Mouse (Mus musculus): ENCODE measurements around the gene Urad. TPM values are rescaled to one million over a fixed set of nuclear protein-coding genes. Genes with fewer than 3 reads are reported as not detected.

Gene Urad
- polyA plus RNA-seq, 1 experiment from 2014 or later: not detected

DNA sequence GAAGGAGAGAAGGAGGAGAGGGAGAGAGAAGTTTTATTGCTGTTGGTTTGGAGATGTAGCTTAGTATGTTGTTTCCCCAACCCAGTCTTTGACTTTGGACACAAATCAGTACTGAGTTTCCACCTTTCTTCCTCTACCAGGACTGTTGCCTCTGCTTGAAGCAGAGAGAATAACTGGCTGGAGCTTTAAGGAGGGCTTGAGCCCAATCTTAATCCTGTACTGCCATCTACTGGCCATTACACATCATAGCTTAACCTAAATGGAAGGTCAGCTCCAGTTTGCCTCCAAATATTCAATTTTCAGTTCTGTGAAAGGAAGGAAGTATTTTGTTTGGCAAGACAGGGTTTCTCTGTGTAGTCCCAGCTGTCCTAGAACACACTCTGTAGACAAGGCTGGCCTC, 2.6 kb downstream of the Urad start:
- Histone ChIP-seq H3K4me2 (no peak overlapping the region), H3K36me3 (no peaks in the 10 kb centered on the region), H3K4me3 (no peak overlapping the region), H3K9ac (no peak overlapping the region), H3K27ac (replicated peaks) (no peak overlapping the region), H3K27me3 (peaks cover 74% of the 10 kb centered on the region), H3K4me1 (replicated peaks) (peaks cover 9% of the 10 kb centered on the region; the same call in 1 of the 2 replicates), H3K9me3 (no peaks in the 10 kb centered on the region)
- ATAC-seq (ENCODE audit: low read depth): peak; percentile 44; the same call in 1 of the 2 replicates

DNA sequence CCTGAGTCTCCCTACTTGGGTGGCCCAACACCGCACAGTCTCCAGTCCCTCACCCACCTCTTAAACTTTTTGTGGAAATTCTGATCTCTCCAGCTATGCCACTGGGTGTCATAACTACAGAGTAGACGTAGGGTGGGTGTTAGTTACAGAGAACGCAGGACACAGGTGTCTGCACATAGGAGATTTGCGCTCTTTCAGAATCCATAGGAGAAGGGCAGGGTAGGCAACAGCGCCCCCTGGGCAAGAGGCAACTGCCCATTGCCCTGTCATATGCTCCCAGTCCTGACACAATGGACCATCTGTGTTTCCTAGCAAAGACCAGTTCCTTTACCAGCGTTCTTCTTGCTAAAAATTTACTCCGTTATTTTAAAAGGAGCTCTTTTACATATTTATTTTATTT, 4.2 kb downstream of the Urad start:
- Histone ChIP-seq H3K4me1 (replicated peaks) (peaks cover 9% of the 10 kb centered on the region; the same call in 1 of the 2 replicates), H3K4me2 (no peak overlapping the region), H3K36me3 (no peaks in the 10 kb centered on the region), H3K4me3 (no peak overlapping the region), H3K9me3 (no peaks in the 10 kb centered on the region), H3K27me3 (peaks cover 91% of the 10 kb centered on the region), H3K9ac (no peak overlapping the region), H3K27ac (replicated peaks) (no peak overlapping the region)
- ATAC-seq (ENCODE audit: low read depth): no peak
- 25% methylated on average over 7 of the region's 7 CpGs for WGBS

DNA sequence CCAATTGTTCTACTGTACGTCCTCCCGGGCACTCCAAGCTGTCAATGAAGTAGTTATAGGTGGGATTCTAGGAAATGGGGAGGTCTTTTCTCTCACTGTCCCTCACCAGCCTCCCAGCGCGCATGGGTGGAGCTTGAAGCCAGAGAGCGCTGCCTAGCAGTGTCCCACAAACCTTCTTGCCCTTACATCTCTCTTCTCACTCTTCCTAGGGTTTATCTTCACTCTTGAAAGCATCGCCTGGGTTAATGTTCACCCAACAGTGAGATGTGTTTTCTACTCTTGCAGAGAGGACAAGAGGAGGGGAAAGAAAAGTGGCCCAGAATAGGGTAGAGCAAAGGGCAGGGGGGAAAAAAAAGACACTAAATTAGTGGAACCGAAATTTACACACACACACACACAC, 4.9 kb downstream of the Urad start:
- WGBS: 7% methylated on average over 7 of the region's 7 CpGs
- Histone ChIP-seq H3K4me2 (no peak overlapping the region), H3K9me3 (no peaks in the 10 kb centered on the region), H3K27ac (replicated peaks) (no peak overlapping the region), H3K9ac (no peak overlapping the region), H3K36me3 (no peaks in the 10 kb centered on the region), H3K4me3 (no peak overlapping the region), H3K4me1 (replicated peaks) (peaks cover 9% of the 10 kb centered on the region; the same call in 1 of the 2 replicates), H3K27me3 (peaks cover 93% of the 10 kb centered on the region)
- no peak for ATAC-seq (ENCODE audit: low read depth)

DNA sequence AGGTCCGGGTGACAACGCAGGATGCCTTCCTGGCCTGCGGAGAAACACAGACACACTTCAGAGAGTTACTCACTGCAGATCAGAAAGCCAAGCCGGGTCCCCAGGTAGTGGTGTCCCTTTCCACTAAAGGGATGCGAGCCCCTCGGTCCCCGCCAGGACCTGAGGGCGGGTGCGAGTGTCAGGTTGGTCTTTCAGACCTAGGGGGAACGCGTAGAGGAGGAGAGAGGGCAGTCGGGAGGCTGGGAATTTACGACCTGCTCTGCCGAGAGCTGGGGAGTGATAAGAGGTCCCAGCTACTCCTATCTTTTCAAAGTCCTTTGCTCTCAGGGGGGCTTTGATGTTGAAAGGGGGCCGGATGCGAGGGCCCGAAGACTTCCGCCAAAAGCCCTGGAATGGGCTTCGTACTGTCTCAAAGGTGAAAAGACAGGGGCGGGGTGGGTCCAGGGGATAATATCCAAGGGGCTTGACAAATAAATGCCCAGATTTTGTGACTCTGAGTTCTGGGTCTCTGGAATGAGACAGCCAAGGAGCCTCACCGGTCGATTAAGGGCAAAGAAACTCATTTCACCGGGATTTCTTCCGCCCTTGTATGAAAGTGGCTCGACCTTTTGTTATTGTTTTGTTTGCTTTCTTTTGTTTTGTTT, 6.7 kb downstream of the Urad start:
- H3K9ac ChIP-seq: no peak overlapping the region
- H3K4me3 ChIP-seq: no peak overlapping the region
- H3K4me2 ChIP-seq: no peak overlapping the region
- no peak overlapping the region for H3K27ac ChIP-seq (replicated peaks)
- H3K9me3 ChIP-seq: no peaks in the 10 kb centered on the region
- no peak for ATAC-seq (ENCODE audit: low read depth)
- peaks cover 9% of the 10 kb centered on the region; the same call in 1 of the 2 replicates for H3K4me1 ChIP-seq (replicated peaks)
- no peaks in the 10 kb centered on the region for H3K36me3 ChIP-seq
- whole genome bisulfite sequencing: under 1% methylated on average over 25 of the region's 25 CpGs
- H3K27me3 ChIP-seq: peaks cover 96% of the 10 kb centered on the region

DNA sequence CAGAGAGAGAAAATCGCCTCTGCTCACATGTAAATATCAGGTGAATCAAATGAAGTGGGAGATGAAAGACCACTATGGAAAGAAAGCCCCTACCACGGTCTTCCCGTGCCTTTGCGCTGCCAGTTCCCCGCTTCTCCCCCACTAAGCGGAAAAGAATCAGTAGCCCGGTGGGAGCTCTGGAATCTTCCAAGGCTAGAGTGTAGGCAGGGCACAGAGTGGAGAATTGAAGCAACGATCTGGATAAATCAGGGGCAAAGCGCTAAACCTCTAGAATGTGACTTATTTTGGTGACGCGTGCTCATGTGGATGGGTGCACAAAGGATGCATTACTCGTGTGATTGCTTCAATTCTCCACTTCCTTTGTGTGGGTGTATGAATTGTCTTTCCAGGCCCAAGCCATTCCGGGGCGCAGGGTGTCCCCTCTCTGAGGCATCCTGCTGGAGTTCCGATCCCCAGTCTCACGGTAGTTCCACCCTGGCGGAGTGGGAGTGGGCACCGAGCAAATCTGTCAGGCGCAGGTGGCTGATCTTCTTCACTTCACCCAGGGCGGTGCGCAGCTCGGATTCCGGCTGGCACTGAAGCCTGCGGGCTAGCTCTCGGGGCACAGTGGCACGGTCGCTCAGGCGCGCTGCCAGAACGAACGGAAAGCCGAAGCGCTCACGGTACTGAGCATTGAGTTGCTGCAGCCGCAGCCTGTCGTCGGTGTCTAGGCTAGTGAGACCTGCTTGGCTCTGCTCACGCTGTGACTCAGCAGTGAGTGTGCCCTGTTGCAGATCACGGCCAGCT, 7.4 kb downstream of the Urad start:
- Histone ChIP-seq H3K27ac (replicated peaks) (no peak overlapping the region), H3K4me2 (no peak overlapping the region), H3K27me3 (peaks cover 96% of the 10 kb centered on the region), H3K36me3 (no peaks in the 10 kb centered on the region), H3K4me3 (no peak overlapping the region), H3K4me1 (replicated peaks) (peaks cover 9% of the 10 kb centered on the region; the same call in 1 of the 2 replicates), H3K9me3 (no peaks in the 10 kb centered on the region), H3K9ac (no peak overlapping the region)
- 0 out of 2 replicates have a peak, but pooled peaks have one; percentile 36 for ATAC-seq (ENCODE audit: low read depth)
- 1% methylated on average over 39 of the region's 39 CpGs for WGBS

DNA sequence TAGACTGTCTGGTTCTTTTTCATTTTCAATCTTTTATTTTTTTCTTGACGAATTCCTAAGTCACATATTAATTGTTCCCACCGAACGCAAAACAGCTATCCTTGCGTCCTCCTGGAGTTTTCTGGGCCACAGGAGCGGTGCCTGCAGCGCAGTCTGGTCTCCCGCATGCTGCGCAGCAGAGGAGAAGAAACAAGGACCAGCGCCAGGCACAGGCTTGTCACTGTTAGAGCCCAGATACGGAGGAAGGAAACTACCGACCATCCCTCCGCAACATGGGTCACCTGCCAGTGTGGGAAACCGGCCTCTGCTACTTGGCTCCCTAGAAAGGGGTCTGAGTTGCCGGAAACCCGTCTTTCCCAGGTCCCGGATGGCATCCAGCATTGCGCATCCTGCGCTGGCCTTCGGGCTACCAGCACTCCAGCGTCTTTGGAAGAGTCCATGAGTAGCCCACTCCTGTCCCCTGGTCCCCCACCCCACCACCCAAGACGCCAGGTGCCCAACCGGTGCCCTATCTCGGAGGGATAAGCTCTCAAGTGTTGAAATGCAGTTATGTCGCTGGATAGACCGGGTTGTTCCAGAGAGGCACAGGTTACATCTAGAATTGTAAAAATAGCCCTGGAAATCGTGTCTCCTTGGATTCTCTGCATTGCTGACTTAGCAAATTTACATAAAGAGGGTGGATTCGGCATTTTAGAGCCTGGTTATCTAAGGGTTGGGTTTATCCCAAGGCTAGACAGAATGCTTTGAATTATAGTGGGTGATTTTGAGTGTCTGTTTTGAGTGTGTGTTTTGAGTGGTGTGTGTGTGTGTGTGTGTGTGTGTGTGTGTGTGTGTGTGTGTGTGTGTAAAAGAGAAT, 9.2 kb downstream of the Urad start:
- WGBS: 1% methylated on average over 27 of the region's 27 CpGs
- Histone ChIP-seq H3K36me3 (no peaks in the 10 kb centered on the region), H3K4me3 (no peak overlapping the region), H3K27ac (replicated peaks) (no peak overlapping the region), H3K4me1 (replicated peaks) (peaks cover 9% of the 10 kb centered on the region; the same call in 1 of the 2 replicates), H3K9me3 (no peaks in the 10 kb centered on the region), H3K9ac (no peak overlapping the region), H3K4me2 (no peak overlapping the region), H3K27me3 (peaks cover 100% of the 10 kb centered on the region)
- ATAC-seq (ENCODE audit: low read depth): no peak

DNA sequence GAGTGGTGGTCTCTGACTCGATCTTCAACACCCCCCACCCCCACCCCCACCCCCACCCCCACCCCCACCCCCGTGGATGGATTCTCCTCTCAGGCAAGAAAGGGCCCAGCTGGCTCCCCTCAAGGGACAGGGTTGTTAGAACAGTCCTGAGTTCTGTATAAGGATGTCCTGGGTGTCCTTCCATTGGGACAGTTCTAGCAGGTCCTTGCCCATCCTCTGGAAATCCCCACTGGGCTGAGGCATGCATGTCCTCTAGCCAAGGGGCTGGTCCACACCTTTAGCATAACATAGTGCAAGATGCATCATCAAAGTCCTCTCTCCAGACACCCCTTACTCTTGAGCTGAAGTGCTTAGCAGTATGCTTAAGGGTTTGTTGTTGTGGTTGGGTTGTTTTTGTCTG, 12.5 kb downstream of the Urad start:
- H3K9me3 ChIP-seq: no peaks in the 10 kb centered on the region
- no peak overlapping the region for H3K9ac ChIP-seq
- peaks cover 14% of the 10 kb centered on the region for H3K4me1 ChIP-seq (replicated peaks)
- no peak for ATAC-seq (ENCODE audit: low read depth)
- H3K36me3 ChIP-seq: no peaks in the 10 kb centered on the region
- no peak overlapping the region for H3K4me2 ChIP-seq
- 0% methylated on average over 2 of the region's 2 CpGs for WGBS
- H3K27me3 ChIP-seq: peaks cover 100% of the 10 kb centered on the region
- no peak overlapping the region for H3K4me3 ChIP-seq
- no peak overlapping the region for H3K27ac ChIP-seq (replicated peaks)

DNA sequence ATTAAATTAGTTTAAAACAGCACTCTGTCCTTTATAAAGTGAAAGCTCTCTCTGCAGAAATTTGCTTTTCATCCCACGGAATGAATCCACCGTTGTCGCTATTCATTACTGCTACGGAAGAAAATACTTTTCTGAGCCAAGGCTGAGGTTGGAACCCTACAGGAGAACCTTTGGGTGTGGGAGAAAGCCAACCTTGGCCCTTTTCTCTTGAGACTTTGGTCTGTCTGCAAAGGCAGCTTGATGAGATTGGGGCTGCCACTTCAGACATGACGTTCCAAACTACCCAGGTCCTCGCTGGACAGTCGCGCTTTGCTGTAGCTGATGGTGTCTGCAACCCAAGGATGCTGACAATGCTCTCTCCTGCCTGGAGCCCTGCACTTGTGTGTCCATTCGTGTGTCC, 13.8 kb downstream of the Urad start:
- WGBS: 9% methylated on average over 9 of the region's 9 CpGs
- H3K4me3 ChIP-seq: no peak overlapping the region
- H3K9ac ChIP-seq: no peak overlapping the region
- H3K27me3 ChIP-seq: peaks cover 100% of the 10 kb centered on the region
- H3K36me3 ChIP-seq: no peaks in the 10 kb centered on the region
- peaks cover 21% of the 10 kb centered on the region for H3K4me1 ChIP-seq (replicated peaks)
- no peaks in the 10 kb centered on the region for H3K9me3 ChIP-seq
- ATAC-seq (ENCODE audit: low read depth): no peak
- no peak overlapping the region for H3K4me2 ChIP-seq
- no peak overlapping the region for H3K27ac ChIP-seq (replicated peaks)

DNA sequence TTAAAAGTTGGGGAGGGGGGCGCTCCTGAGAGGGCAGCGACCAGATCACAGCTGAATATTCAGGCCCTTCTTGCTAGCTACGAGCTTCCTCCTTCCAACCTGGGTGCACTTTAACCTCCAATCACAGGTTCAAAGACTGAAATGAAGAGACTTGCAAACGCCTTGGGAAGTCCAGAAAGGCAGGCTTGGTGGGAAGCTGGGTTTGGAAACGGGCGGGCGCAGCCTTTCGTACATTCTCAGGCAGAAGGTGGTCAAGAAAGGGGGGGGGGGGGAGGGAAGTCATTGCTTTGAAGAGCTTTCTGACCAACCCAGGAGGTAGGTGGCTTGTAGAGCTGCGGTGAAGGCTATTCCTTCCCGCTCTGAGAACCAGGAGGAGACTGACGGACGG, 14.8 kb downstream of the Urad start:
- no peaks in the 10 kb centered on the region for H3K36me3 ChIP-seq
- H3K9ac ChIP-seq: no peak overlapping the region
- WGBS: 2% methylated on average over 12 of the region's 12 CpGs
- no peak overlapping the region for H3K4me2 ChIP-seq
- peaks cover 21% of the 10 kb centered on the region for H3K4me1 ChIP-seq (replicated peaks)
- ATAC-seq (ENCODE audit: low read depth): no peak
- no peaks in the 10 kb centered on the region for H3K9me3 ChIP-seq
- peaks cover 100% of the 10 kb centered on the region for H3K27me3 ChIP-seq
- no peak overlapping the region for H3K4me3 ChIP-seq
- no peak overlapping the region for H3K27ac ChIP-seq (replicated peaks)

DNA sequence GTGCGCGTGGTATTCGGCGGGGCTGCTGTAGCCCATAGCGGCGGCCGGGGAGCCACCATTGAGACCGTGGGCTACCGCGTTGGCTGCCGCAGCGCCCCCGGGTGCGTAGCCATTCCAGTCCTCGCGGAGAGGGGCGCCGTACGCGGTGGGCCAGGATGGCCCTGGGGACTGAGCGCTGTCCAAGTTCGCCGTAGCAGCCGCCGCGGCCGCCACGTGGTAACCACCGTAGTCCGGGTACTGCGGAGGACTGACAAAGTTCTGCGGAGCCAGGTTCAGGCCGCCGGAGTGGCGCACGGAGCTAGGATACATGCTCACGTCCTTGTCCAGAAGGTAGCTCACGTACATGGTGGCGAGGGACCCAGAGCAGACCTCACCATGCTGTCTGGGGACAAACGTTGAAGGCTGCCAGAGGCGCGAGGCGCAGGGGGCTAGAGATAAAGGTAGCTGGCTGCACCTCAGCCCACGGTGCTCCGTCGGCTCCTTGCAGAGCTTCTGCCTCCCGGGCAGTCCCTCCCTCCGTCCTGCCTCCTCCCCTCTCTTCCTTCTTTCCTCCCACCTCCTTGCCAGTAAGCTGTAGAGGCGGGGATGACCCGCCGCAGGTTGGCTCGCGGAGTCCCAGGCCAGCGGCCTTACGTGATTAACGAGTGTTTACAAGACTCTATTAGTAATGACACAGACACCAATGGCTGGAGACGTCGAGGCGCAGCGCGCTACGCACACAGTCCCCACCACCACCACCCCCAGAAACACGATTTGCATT, 15.4 kb downstream of the Urad start, which contains the start of gene Cdx2:
Cdx2 (minus strand) TSS at position 633 of the 760 bp plus-strand sequence.
- Histone ChIP-seq H3K27ac (replicated peaks) (no peak within 1 kb of the TSS), H3K27me3 (peaks cover 100% of the 10 kb centered on the region), H3K4me1 (replicated peaks) (peaks cover 21% of the 10 kb centered on the region), H3K4me3 (no peak within 1 kb of the TSS), H3K9ac (no peak within 1 kb of the TSS), H3K9me3 (no peaks in the 10 kb centered on the region), H3K36me3 (no peaks in the 10 kb centered on the region), H3K4me2 (no peak within 1 kb of the TSS)
- no peak for ATAC-seq (ENCODE audit: low read depth)
- under 1% methylated on average over 63 of the region's 63 CpGs for WGBS

DNA sequence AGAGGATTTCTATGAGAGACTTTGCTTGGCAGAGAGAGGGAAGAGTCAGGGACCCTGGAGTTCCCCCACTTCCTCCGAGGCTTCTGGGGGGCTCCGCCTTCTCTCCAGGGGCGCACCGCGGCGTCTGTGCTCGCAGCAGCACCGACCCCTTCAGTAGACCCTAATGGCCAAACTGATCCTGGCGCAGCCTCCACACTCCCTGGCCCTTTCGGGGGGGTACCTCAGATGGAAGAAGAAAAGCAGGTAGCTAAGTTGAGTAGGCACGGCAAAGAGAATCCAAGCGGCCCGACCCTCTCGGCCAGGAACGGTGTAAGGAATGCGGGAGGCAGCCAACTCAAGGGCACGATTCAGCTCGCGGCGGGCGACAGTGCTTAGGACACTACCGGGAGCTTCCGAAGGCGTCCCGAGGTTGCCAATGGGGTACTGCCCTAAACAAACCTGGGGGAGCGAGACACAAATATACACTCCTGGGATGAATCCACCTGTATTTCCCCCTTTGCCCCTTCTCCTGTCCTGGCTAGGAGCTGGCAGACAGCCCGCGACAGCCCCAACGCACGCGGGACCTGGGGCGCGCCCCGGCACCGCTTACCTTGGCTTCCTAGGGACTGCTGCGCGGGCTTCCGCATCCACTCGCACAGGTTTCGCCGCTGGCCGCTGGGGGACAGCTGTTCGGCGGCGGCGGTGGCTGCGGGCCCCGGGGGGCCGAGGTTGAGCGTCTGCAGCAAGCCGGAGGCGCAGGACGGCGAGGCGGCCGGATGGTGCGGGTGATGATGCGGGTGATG, 16.2 kb downstream of the Urad start:
- ATAC-seq (ENCODE audit: low read depth): no peak
- Histone ChIP-seq H3K27me3 (peaks cover 100% of the 10 kb centered on the region), H3K9me3 (no peaks in the 10 kb centered on the region), H3K4me2 (no peak overlapping the region), H3K36me3 (no peaks in the 10 kb centered on the region), H3K27ac (replicated peaks) (no peak overlapping the region), H3K4me3 (no peak overlapping the region), H3K4me1 (replicated peaks) (peaks cover 27% of the 10 kb centered on the region), H3K9ac (no peak overlapping the region)
- under 1% methylated on average over 58 of the region's 58 CpGs for WGBS
